Mouse (Mus musculus) lung, adult 2 months (tissue): ENCODE results near the gene Ropn1l.

Source experiments
- CTCF ChIP-seq: fragments of 200-500 bp; IDR thresholded peaks from 2 replicates; pipeline ENCODE4 v1.5.1; 2011; ENCODE audit warnings: mild to moderate bottlenecking, low read length, control low read depth; ENCODE audit not compliant: insufficient read depth
- POLR2A ChIP-seq: fragments of 200-500 bp; IDR thresholded peaks from 2 replicates; pipeline ENCODE4 v1.6.1; 2011; ENCODE audit warnings: low read depth, mild to moderate bottlenecking, control low read depth, low read length, borderline replicate concordance; ENCODE audit errors: extremely low read depth

DNA sequence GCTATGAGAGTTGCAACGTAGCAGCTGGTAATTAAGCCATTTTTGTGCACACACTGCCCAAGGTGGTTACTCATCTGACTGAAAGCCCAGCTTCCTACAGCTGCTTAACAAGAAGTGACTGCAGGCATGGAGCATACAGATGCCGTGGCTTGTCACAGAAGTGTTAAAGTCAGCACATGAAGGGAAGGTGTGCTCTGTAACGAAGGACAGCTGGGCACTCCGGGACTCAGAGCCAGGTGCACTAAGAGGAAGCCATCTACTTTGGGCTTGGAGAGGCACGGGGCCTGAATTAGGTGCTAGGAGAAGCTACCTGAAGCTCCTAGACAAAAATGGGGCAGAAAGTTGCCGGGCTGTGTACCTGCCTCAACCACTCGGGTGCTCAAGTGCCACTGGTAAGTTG, 19.8 kb downstream of the Ropn1l start:
- TF ChIP-seq CTCF: no peak
- no peak for TF ChIP-seq POLR2A
